Mouse (Mus musculus): ENCODE data around the gene Frem2. TPM values are rescaled to one million over a fixed set of nuclear protein-coding genes. Genes with fewer than 3 reads are reported as not detected.
A peak's percentile ranks its signal among the peaks of the same experiment; 100 is the strongest.

The Frem2 gene
- polyA plus RNA-seq, 1 experiment from 2014 or later = 0.30 TPM

GRCm38 (mm10) chr3:53486996-53487576 lies 170.1 kb downstream of the Frem2 start:
- H3K4me2 ChIP-seq = no peak overlapping the region
- ATAC-seq (ENCODE audit: insufficient read depth) = peak; percentile 34; the same call in 1 of the 2 replicates
- H3K27ac ChIP-seq (replicated peaks) = no peak overlapping the region
- H3K9ac ChIP-seq = no peak overlapping the region
- no peaks in the 10 kb centered on the region for H3K9me3 ChIP-seq (replicated peaks)
- WGBS (ENCODE audit: insufficient replicate concordance) = 32% methylated on average over 9 of the region's 9 CpGs
- no peaks in the 10 kb centered on the region for H3K27me3 ChIP-seq
- no peak overlapping the region for H3K4me3 ChIP-seq (replicated peaks)
- peaks cover 7% of the 10 kb centered on the region; the same call in 1 of the 2 replicates for H3K36me3 ChIP-seq (replicated peaks)
- no peaks in the 10 kb centered on the region for H3K4me1 ChIP-seq (replicated peaks)

- Histone ChIP-seq H3K9me3 (replicated peaks) (no peaks in the 10 kb centered on the region), H3K9ac (no peak overlapping the region), H3K4me2 (no peak overlapping the region), H3K27ac (replicated peaks) (no peak overlapping the region), H3K36me3 (replicated peaks) (peaks cover 11% of the 10 kb centered on the region; the same call in 1 of the 2 replicates), H3K4me1 (replicated peaks) (no peaks in the 10 kb centered on the region), H3K4me3 (replicated peaks) (no peak overlapping the region), H3K27me3 (no peaks in the 10 kb centered on the region)
- ATAC-seq (ENCODE audit: insufficient read depth) = no peak
- WGBS (ENCODE audit: insufficient replicate concordance) = 62% methylated on average over 10 of the region's 10 CpGs
These were observed 170.6 kb downstream of the Frem2 start for GRCm38 (mm10) chr3:53486561-53486960.

GRCm38 (mm10) chr3:53483414-53484059 lies 173.6 kb downstream of the Frem2 start:
- H3K9me3 ChIP-seq (replicated peaks) = no peaks in the 10 kb centered on the region
- H3K4me2 ChIP-seq = no peak overlapping the region
- H3K4me3 ChIP-seq (replicated peaks) = no peak overlapping the region
- no peak overlapping the region for H3K27ac ChIP-seq (replicated peaks)
- peaks cover 33% of the 10 kb centered on the region for H3K36me3 ChIP-seq (replicated peaks)
- WGBS (ENCODE audit: insufficient replicate concordance) = 58% methylated on average over 8 of the region's 8 CpGs
- no peak for ATAC-seq (ENCODE audit: insufficient read depth)
- H3K4me1 ChIP-seq (replicated peaks) = no peaks in the 10 kb centered on the region
- H3K9ac ChIP-seq = no peak overlapping the region
- no peaks in the 10 kb centered on the region for H3K27me3 ChIP-seq

- Histone ChIP-seq H3K4me2 (no peak overlapping the region), H3K27me3 (no peaks in the 10 kb centered on the region), H3K9ac (no peak overlapping the region), H3K9me3 (replicated peaks) (no peaks in the 10 kb centered on the region), H3K36me3 (replicated peaks) (peaks cover 80% of the 10 kb centered on the region), H3K4me3 (replicated peaks) (no peak overlapping the region), H3K4me1 (replicated peaks) (no peaks in the 10 kb centered on the region), H3K27ac (replicated peaks) (no peak overlapping the region)
- no peak for ATAC-seq (ENCODE audit: insufficient read depth)
- 88% methylated on average over 30 of the region's 30 CpGs for WGBS (ENCODE audit: insufficient replicate concordance)
These were observed 178.6 kb downstream of the Frem2 start for GRCm38 (mm10) chr3:53478419-53479046.

- Histone ChIP-seq H3K9me3 (replicated peaks) (no peaks in the 10 kb centered on the region), H3K27ac (replicated peaks) (no peak overlapping the region), H3K4me3 (replicated peaks) (no peak overlapping the region), H3K27me3 (no peaks in the 10 kb centered on the region), H3K4me2 (no peak overlapping the region), H3K36me3 (replicated peaks) (peaks cover 87% of the 10 kb centered on the region), H3K9ac (no peak overlapping the region), H3K4me1 (replicated peaks) (no peaks in the 10 kb centered on the region)
- 80% methylated on average over 17 of the region's 17 CpGs for WGBS (ENCODE audit: insufficient replicate concordance)
- ATAC-seq (ENCODE audit: insufficient read depth) = no peak
These were observed 179.7 kb downstream of the Frem2 start for GRCm38 (mm10) chr3:53477468-53477867.

GRCm38 (mm10) chr3:53475889-53476288 lies 181.3 kb downstream of the Frem2 start:
- 51% methylated on average over 6 of the region's 6 CpGs for WGBS (ENCODE audit: insufficient replicate concordance)
- no peak for ATAC-seq (ENCODE audit: insufficient read depth)
- Histone ChIP-seq H3K36me3 (replicated peaks) (peaks cover 91% of the 10 kb centered on the region), H3K4me2 (no peak overlapping the region), H3K27ac (replicated peaks) (no peak overlapping the region), H3K4me1 (replicated peaks) (no peaks in the 10 kb centered on the region), H3K4me3 (replicated peaks) (no peak overlapping the region), H3K9me3 (replicated peaks) (no peaks in the 10 kb centered on the region), H3K27me3 (no peaks in the 10 kb centered on the region), H3K9ac (no peak overlapping the region)

- Histone ChIP-seq H3K36me3 (replicated peaks) (peaks cover 81% of the 10 kb centered on the region), H3K4me1 (replicated peaks) (0 out of 2 replicates have a peak, but pooled peaks cover 3% of the 10 kb centered on the region), H3K27ac (replicated peaks) (no peak overlapping the region), H3K9me3 (replicated peaks) (no peaks in the 10 kb centered on the region), H3K4me2 (no peak overlapping the region), H3K4me3 (replicated peaks) (no peak overlapping the region), H3K9ac (no peak overlapping the region), H3K27me3 (no peaks in the 10 kb centered on the region)
- no peak for ATAC-seq (ENCODE audit: insufficient read depth)
- WGBS (ENCODE audit: insufficient replicate concordance) = 64% methylated on average over 4 of the region's 4 CpGs
These were observed 183.0 kb downstream of the Frem2 start for GRCm38 (mm10) chr3:53474179-53474578.

GRCm38 (mm10) chr3:53472061-53472460 lies 185.1 kb downstream of the Frem2 start:
- H3K4me3 ChIP-seq (replicated peaks) = no peak overlapping the region
- H3K9ac ChIP-seq = no peak overlapping the region
- H3K27me3 ChIP-seq = no peaks in the 10 kb centered on the region
- no peaks in the 10 kb centered on the region for H3K9me3 ChIP-seq (replicated peaks)
- H3K27ac ChIP-seq (replicated peaks) = no peak overlapping the region
- ATAC-seq (ENCODE audit: insufficient read depth) = no peak
- H3K4me2 ChIP-seq = no peak overlapping the region
- H3K4me1 ChIP-seq (replicated peaks) = peaks cover 4% of the 10 kb centered on the region; the same call in 1 of the 2 replicates
- 84% methylated on average over 5 of the region's 5 CpGs for WGBS (ENCODE audit: insufficient replicate concordance)
- peaks cover 60% of the 10 kb centered on the region for H3K36me3 ChIP-seq (replicated peaks)

GRCm38 (mm10) chr3:53469650-53470049 lies 187.5 kb downstream of the Frem2 start:
- H3K36me3 ChIP-seq (replicated peaks) = peaks cover 38% of the 10 kb centered on the region
- WGBS (ENCODE audit: insufficient replicate concordance) = 64% methylated on average over 5 of the region's 5 CpGs
- no peak for ATAC-seq (ENCODE audit: insufficient read depth)

GRCm38 (mm10) chr3:53467356-53467755 lies 189.8 kb downstream of the Frem2 start:
- H3K9ac ChIP-seq = no peak overlapping the region
- no peaks in the 10 kb centered on the region for H3K9me3 ChIP-seq (replicated peaks)
- no peak overlapping the region for H3K4me3 ChIP-seq (replicated peaks)
- no peak overlapping the region for H3K4me2 ChIP-seq
- H3K27me3 ChIP-seq = no peaks in the 10 kb centered on the region
- WGBS (ENCODE audit: insufficient replicate concordance) = 60% methylated on average over 5 of the region's 5 CpGs
- peaks cover 15% of the 10 kb centered on the region for H3K36me3 ChIP-seq (replicated peaks)
- H3K4me1 ChIP-seq (replicated peaks) = peaks cover 30% of the 10 kb centered on the region
- ATAC-seq (ENCODE audit: insufficient read depth) = no peak
- H3K27ac ChIP-seq (replicated peaks) = no peak overlapping the region

More at GRCm38 (mm10) chr3:53469650-53470049, 187.5 kb downstream of the Frem2 start:
- H3K27ac ChIP-seq (replicated peaks) = no peak overlapping the region
- peaks cover 26% of the 10 kb centered on the region for H3K4me1 ChIP-seq (replicated peaks)
- H3K9ac ChIP-seq = no peak overlapping the region
- H3K9me3 ChIP-seq (replicated peaks) = no peaks in the 10 kb centered on the region
- no peaks in the 10 kb centered on the region for H3K27me3 ChIP-seq
- no peak overlapping the region for H3K4me2 ChIP-seq
- H3K4me3 ChIP-seq (replicated peaks) = no peak overlapping the region

GRCm38 (mm10) chr3:53466481-53466880 lies 190.7 kb downstream of the Frem2 start:
- Histone ChIP-seq H3K4me3 (replicated peaks) (peak overlapping the region; percentile 6; the same call in 1 of the 2 replicates), H3K4me1 (replicated peaks) (peaks cover 36% of the 10 kb centered on the region), H3K27ac (replicated peaks) (no peak overlapping the region), H3K27me3 (no peaks in the 10 kb centered on the region), H3K9me3 (replicated peaks) (no peaks in the 10 kb centered on the region), H3K4me2 (peak overlapping the region; percentile 79), H3K36me3 (replicated peaks) (peaks cover 8% of the 10 kb centered on the region), H3K9ac (no peak overlapping the region)
- ATAC-seq (ENCODE audit: insufficient read depth) = no peak
- 51% methylated on average over 9 of the region's 9 CpGs for WGBS (ENCODE audit: insufficient replicate concordance)
